Mouse (Mus musculus): ENCODE data around the gene Fam118b.

- no peak for TF ChIP-seq CTCF (IDR thresholded peaks at IDR 0.05; ENCODE audit: control insufficient read depth, insufficient read depth, insufficient replicate concordance, low read depth, low read length)
- TF ChIP-seq POLR2A (IDR thresholded peaks at IDR 0.05; ENCODE audit: control insufficient read depth, low read depth, low read length), result no peak
These were observed 5.2 kb downstream of the Fam118b start for GRCm38 (mm10) chr9:35262418-35262817.

Data from testis, adult 2 months (tissue).